Mouse (Mus musculus) bone marrow, adult 2 months (tissue): ENCODE results near the gene Eif2d.

Experiments
- CTCF ChIP-seq: fragments of 200-500 bp; IDR thresholded peaks from 2 replicates; pipeline ENCODE4 v1.5.1; 2011; ENCODE audit warnings: low read length, control low read depth; ENCODE audit not compliant: control insufficient read depth, insufficient read depth
- POLR2A ChIP-seq: fragments of 200-500 bp; IDR thresholded peaks from 2 replicates; pipeline ENCODE4 v1.6.1; 2011; ENCODE audit warnings: low read depth, mild to moderate bottlenecking, control low read depth, low read length, borderline replicate concordance; ENCODE audit not compliant: control insufficient read depth

DNA sequence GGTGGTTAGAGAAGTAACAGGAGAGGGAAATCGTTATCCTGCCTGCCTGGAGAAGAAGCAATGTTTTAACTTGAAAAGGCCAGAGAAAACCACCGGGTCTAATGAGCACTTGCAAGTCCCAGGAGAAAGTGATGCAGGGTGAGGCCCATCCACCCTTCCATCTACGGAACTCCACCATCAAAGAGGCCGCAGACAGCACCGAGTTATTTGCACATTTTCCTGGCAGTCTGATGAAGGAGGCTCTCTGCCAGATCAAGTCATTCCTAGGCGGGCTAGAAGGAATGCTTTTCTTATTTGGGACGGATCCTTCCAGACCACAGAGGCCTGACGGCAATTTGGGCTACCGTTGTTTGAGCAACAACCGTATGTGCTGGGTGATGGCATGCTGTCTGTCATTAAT, 47.6 kb downstream of the Eif2d start:
- TF ChIP-seq CTCF (no peak), POLR2A (no peak)
